8 mouse cellular contexts compared by ENCODE assay signal in genomic region chr16:95945389-95946311, GRCm38 (mm10). TPM values are rescaled to one million over a fixed set of nuclear protein-coding genes. Genes with fewer than 3 reads are reported as not detected.
DNase-seq lines count a peak whose midpoint lies in the region; ATAC-seq lines count a peak whose summit lies in the region.

No protein-coding gene starts in this region.

- H3K9me3 ChIP-seq in kidney, embryonic 16.5 days (ENCODE audit: low read length) = no peaks in the 10 kb centered on the region
- no peaks in the 10 kb centered on the region for H3K9me3 ChIP-seq in hindbrain, embryonic 14.5 days (ENCODE audit: control insufficient read depth, low read length)

- no peak overlapping the region for H3K4me3 ChIP-seq in kidney, embryonic 16.5 days (ENCODE audit: low read length)
- H3K4me3 ChIP-seq in hindbrain, embryonic 14.5 days (replicated peaks; ENCODE audit: low read length) = no peak overlapping the region

- WGBS in kidney, embryonic 16.5 days = 25% methylated on average over 20 of the region's 20 CpGs
- 33% methylated on average over 20 of the region's 20 CpGs for WGBS in hindbrain, embryonic 14.5 days

- no peaks in the 10 kb centered on the region for H3K4me1 ChIP-seq in kidney, embryonic 16.5 days (ENCODE audit: insufficient read depth, low read length)
- H3K4me1 ChIP-seq in hindbrain, embryonic 14.5 days (replicated peaks; ENCODE audit: control insufficient read depth, insufficient read depth, low read length) = 0 out of 2 replicates have a peak, but pooled peaks cover 3% of the 10 kb centered on the region

- no peaks in the 10 kb centered on the region for H3K36me3 ChIP-seq in kidney, embryonic 16.5 days (ENCODE audit: insufficient read depth, low read length)
- H3K36me3 ChIP-seq in hindbrain, embryonic 14.5 days (replicated peaks; ENCODE audit: control insufficient read depth, insufficient read depth) = no peaks in the 10 kb centered on the region

- peak; percentile 59 for DNase-seq in kidney, adult 11 months
- peak; percentile 80 to 86 for DNase-seq in cerebellum, postnatal 10 days
- DNase-seq in frontal cortex, postnatal 10 days (ENCODE audit: low spot score in 2 of 2) = peak; percentile 58 to 77
- DNase-seq in hindbrain, embryonic 14.5 days (ENCODE audit: low spot score) = peak; percentile 93
- DNase-seq in layer of hippocampus, postnatal 36 days = peak; percentile 59 to 68
- peak; percentile 55 to 57 for DNase-seq in right cerebral cortex, postnatal 36 days (ENCODE audit: low spot score in 2 of 2)

- no peak overlapping the region for H3K4me2 ChIP-seq in kidney, embryonic 16.5 days (replicated peaks; ENCODE audit: low read depth, low read length)
- peak overlapping the region; percentile 32 for H3K4me2 ChIP-seq in hindbrain, embryonic 14.5 days (replicated peaks)

- H3K27me3 ChIP-seq in kidney, embryonic 16.5 days (ENCODE audit: insufficient read depth, low read length) = no peaks in the 10 kb centered on the region
- no peaks in the 10 kb centered on the region for H3K27me3 ChIP-seq in hindbrain, embryonic 14.5 days (ENCODE audit: control insufficient read depth, insufficient read depth, low read length)

- no peak overlapping the region for H3K9ac ChIP-seq in kidney, embryonic 16.5 days (replicated peaks; ENCODE audit: low read length)
- H3K9ac ChIP-seq in hindbrain, embryonic 14.5 days = peak overlapping the region; percentile 42; the same call in 1 of the 2 replicates

- ATAC-seq in kidney, embryonic 16.5 days (ENCODE audit: low FRiP score, low TSS enrichment) = no peak
- ATAC-seq in hindbrain, embryonic 14.5 days (ENCODE audit: low FRiP score) = peak; percentile 43; the same call in 1 of the 2 replicates
- peak; percentile 95 for ATAC-seq in megakaryocyte, adult 5-6 weeks (ENCODE audit: poor library complexity, severe bottlenecking)

- no peak overlapping the region for H3K27ac ChIP-seq in kidney, embryonic 16.5 days (ENCODE audit: low read length)
- H3K27ac ChIP-seq in hindbrain, embryonic 14.5 days = no peak overlapping the region

RNA-seq across cellular contexts. Expression of gene Psmg1, which starts 45.1 kb away (rescaled TPM):
- 73.3 and 88.6 TPM in 2 replicates for polyA plus RNA-seq in kidney, embryonic 16.5 days (2015; fragmentation: Nextera tagmentation; extraction: Ambion mirVana)
- polyA plus RNA-seq in hindbrain, embryonic 14.5 days (2014; fragmentation: Nextera tagmentation; extraction: Ambion mirVana) = 62.1 and 67.7 TPM in 2 replicates
- 10 to 100 TPM; 16.6 to 16.7 TPM for total RNA-seq in layer of hippocampus, postnatal 36 days (2021)
- 20.2 and 21.6 TPM in 2 replicates for total RNA-seq in megakaryocyte, adult 5-6 weeks (2015)
- 19.3 and 32.2 TPM in 2 replicates for total RNA-seq in megakaryocyte, adult 5-6 weeks (2017)
